Mouse (Mus musculus) retina, postnatal 7 days (tissue): ENCODE results near the gene Gm12253.

Experiments used
- DNase-seq: peaks from one replicate; pipeline ENCODE4 v3.0.0-alpha.2; 2012; ENCODE audit warnings: low read depth, low spot score

Gene Gm12253

DNA sequence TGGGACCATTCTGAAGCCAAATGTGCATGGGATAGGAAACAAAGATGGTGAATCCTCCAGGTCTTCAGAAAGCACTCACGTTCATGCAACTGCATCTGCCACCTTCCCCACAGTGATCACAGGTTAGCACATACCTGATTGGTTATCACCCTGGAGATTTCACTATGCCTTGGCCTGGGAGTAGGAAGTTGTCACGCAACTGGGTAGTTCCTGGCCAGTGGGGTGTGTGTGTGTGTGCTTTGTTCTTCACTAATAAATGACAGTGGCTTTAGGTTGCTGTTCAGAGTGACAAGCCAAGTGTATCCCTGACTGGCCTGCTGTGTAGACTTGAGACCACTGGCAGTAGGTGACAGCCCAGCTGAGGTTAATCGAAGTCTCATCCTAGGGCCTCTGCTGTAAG, at the start of gene Gm12253:
Gene Gm12253 (plus strand): TSS at position 301 of the 400 bp plus-strand sequence.
- DNase-seq = no peak

DNA sequence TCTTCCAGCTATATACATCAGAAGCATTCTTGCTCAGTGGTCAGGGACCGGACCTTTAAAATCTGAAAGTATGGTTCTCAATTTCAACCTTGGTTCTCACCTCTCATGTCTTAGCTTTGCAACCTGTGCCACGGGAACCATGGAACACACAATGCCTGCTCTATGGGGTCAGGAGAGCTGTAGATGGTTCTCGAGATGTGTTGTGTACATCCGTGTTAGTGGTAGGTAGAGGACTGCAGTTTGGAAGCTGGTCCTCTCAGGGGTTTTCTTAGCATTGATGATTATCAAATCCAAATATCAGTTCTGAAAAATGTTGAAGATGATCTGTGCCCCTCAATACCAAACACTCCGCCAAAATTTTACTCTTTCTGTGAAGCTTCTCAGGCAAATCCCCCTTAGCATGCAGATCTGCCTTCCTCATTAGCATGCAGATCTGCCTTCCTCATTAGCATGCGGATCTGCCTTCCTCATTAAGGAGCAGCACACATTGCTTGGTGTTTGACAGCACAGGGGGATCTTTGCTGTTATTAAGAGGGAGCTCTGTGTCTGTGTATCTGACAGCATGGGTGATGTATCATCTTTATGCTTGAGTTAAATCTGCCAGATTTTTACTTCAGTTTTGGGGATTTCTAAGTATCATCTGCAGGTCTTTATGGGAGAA, 32.2 kb upstream of the Gm12253 start:
- no peak for DNase-seq

DNA sequence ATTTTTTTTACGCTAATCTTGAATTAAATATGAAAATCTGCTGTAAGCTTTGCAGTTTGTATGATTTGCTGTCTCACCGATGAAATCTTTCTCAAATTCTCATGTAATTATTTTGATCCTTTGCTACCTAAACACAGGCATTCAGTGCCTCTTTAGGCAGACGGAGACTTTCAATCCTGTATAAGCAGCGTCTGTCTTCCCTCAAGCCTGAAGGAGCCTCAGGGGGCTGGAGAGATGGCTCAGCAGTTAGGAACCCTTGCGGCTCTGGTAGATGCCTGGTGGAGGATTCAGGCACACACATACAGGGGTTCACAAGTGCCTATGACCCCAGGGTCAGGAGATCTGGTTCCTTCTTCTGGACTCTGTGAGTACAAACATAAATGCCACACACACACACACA, 31.7 kb upstream of the Gm12253 start:
- no peak for DNase-seq

DNA sequence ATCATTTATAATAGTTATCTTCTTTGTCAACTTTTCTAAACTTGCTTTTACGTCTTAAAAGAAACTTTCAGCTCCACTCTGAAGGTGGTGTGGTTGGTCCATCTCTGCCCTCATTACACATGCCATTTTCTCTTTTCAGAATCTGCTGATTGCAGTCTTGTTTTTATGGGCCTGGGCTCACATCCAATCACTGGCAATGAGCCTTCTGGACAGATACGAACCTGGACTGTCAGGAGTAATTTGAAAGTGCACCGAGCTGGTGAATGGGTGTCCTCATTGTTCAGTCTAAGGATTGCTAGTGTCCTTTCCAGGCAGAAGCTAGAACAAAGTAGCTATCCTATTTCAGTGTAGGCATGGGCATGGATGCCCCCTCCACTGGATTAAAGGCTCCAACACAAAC, 24.3 kb upstream of the Gm12253 start:
- no peak for DNase-seq

DNA sequence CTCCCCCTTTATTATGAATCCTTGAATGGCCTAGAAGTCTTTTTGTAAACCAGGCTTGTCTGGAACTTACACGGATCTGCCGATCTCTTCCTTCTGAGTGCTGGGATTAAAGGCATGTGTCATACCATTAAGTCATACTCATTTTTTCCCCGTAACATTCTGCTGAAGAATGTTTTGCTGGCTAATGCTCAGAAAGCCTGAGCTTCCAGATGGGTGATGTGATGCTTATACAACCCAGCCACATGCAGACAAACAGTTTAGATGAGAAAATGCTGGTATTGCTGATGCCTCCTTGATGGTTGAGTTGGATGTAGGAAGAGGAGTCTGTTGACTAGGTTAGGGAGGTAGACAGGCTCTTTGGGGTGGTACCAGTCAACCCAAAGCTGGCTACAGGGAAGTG, 14.0 kb upstream of the Gm12253 start:
- DNase-seq = no peak

DNA sequence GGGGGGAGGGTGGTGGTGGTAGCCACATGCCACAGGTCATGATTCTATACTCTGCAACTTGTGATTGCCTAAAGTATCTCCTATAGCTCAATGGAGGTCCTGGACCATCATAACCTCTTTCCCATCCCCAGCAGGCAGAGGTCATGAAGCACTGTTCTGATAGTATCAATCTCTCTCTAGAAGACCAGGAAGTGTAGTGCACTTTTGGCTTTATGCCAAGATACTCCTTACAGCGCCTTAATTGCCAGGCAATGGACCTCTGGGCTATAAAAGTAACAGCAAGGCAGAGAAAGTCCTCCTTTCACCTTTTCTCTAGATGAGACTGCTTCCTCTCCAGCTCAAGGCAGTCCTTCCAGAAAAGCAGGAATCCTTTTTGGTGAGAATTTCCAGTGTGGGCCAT, 11.5 kb upstream of the Gm12253 start, which contains the start of gene 1810065E05Rik:
Gene 1810065E05Rik (plus strand): TSS at position 297 of the 400 bp plus-strand sequence.
- DNase-seq = no peak

DNA sequence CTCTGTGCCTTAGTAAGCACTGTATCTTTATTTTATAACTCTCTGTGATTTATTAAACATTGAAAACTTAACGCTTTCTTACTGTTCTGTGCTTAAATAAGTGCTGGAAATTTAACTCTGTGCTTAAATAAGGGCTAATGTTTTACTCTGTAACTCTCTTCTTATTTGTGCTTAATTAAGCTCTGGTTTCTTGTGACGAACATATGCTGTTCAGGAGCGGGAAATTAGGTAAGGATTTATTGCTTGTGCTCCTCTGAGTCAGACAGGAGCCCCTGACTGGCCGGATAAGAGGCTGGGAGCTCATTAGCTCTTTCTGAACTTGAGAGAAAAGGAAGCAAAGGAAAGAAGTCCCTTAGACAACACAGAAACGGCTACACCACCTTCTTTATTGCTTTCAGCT, 5.5 kb downstream of the Gm12253 start:
- no peak for DNase-seq

DNA sequence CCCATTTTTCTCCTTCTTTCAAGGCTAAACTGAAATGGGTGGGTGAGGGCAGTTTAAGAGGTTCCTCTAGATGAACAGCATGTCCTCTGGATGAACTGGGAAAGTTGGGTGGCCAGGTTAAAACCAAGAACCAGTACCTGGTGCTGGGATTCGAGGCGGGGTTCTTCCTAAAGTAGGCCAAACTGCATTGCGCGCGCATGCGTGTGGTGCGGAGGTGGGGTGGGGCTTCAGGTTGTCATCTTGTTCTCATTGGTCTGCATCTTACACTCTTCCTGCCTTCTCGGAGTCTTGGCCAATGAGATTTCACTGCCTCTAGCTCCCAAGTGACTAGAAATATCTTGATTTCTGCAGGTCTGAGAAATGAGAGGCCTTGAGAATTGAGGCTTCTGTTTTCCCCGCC, 20.4 kb downstream of the Gm12253 start, which contains the start of gene Lypd9:
Gene Lypd9 (minus strand): TSS at position 165 of the 400 bp plus-strand sequence.
- DNase-seq = no peak

DNA sequence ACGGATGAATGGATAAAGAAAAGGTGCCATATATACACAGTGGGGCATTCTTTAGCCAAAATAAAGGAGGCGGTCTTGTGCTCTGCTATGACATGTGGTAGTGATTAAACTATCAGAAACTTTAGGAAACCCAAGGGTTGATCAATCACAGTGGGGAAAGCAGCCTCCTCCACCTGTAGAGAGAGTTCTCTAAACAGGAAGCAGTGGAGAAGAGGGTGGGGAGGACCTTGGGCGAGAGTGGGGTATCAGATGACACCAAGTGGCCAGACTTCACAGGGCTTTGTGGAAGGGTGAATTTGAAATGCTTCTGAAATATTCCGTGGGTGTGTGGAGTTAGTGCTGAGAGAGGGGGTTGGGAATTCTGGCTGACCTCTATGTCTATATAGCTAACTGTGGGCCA, 21.2 kb downstream of the Gm12253 start:
- DNase-seq = no peak

DNA sequence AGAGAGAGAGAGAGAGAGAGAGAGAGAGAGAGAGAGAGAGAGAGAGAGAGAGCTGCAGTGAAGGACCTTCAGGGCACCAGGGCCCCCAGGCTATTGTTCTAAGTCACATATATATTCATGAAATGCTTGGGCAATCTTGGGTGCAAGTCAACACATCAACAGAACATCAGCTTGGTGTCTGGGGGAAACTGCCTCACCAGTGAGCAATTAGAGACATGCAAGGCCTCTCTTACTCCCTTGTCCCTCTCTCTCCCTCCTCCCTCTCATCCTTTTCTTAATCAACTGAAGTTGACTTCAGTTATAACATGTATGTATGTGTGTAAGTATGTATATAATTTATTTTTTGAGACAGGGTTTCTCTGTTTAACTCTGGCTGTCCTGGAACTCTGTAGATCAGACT, 29.8 kb downstream of the Gm12253 start, which contains the start of gene Olfr30:
Gene Olfr30 (minus strand): TSS at position 101 of the 400 bp plus-strand sequence.
- no peak for DNase-seq
